Mouse (Mus musculus) B cell, adult (primary cell): ENCODE measurements around the gene Hist1h2ad. TPM values are rescaled to one million over a fixed set of nuclear protein-coding genes. Genes with fewer than 3 reads are reported as not detected.

Source experiments
- total RNA-seq: library from RNA; stranded (reverse); gene quantifications from 4 replicates; pipeline ENCODE4 v1.2.4, GENCODE M21; 2023; ENCODE audit not compliant: inconsistent age

Hist1h2ad gene
- 41.9 to 71.0 TPM (median 49.4 TPM) in 4 replicates for total RNA-seq

GRCm38 (mm10) chr13:23573898-23574524 lies at the start of gene Hist1h2ad, which contains the start of gene Hist1h2bf:
Gene Hist1h2ad (plus strand): TSS chr13:23574381.
Gene Hist1h2bf (minus strand): TSS chr13:23574196.

GRCm38 (mm10) chr13:23530901-23531875 lies 43.0 kb upstream of the Hist1h2ad start, which contains the start of gene Hist1h4h:
Gene Hist1h4h (plus strand): TSS chr13:23531050.

GRCm38 (mm10) chr13:23533560-23534367 lies 40.4 kb upstream of the Hist1h2ad start, which contains the start of gene Hist1h2af:
Gene Hist1h2af (plus strand): TSS chr13:23533906.

GRCm38 (mm10) chr13:23535137-23536075 lies 38.8 kb upstream of the Hist1h2ad start, which contains the start of gene Hist1h3g:
Gene Hist1h3g (plus strand): TSS chr13:23535422.

GRCm38 (mm10) chr13:23542999-23543607 lies 31.1 kb upstream of the Hist1h2ad start, which contains the start of gene Hist1h2bh:
Gene Hist1h2bh (minus strand): TSS chr13:23543392.

DNA sequence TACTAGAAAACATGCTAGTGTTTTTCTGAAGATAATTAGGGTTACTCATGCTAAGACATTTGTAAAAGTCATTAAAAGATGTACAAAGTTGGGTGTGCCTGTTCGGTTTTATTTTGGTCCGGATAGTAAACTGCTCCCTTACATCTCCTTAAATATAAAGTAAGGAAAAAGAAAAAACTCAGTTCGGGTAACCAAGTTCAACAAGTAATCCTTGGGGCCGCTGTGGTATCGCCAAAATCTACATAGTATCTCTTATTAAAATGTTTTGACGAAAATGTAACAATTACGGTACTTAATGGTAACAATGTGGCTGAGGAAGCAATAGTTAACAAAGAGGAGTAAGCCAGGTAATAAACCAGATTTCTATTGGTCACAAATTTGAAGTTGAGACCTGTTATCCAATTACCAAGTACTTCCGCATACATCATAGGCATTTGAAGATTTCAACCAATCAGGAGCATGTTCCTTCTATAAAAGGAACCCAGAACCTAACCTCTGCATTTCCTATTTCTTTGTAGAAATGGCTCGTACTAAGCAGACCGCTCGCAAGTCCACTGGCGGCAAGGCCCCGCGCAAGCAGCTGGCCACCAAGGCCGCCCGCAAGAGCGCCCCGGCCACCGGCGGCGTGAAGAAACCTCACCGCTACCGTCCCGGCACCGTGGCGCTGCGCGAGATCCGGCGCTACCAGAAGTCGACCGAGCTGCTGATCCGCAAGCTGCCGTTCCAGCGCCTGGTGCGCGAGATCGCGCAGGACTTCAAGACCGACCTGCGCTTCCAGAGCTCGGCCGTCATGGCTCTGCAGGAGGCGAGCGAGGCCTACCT lies 30.0 kb upstream of the Hist1h2ad start, which contains the start of gene Hist1h3f:
Hist1h3f (plus strand) TSS at position 88 of the 822 bp plus-strand sequence.

DNA sequence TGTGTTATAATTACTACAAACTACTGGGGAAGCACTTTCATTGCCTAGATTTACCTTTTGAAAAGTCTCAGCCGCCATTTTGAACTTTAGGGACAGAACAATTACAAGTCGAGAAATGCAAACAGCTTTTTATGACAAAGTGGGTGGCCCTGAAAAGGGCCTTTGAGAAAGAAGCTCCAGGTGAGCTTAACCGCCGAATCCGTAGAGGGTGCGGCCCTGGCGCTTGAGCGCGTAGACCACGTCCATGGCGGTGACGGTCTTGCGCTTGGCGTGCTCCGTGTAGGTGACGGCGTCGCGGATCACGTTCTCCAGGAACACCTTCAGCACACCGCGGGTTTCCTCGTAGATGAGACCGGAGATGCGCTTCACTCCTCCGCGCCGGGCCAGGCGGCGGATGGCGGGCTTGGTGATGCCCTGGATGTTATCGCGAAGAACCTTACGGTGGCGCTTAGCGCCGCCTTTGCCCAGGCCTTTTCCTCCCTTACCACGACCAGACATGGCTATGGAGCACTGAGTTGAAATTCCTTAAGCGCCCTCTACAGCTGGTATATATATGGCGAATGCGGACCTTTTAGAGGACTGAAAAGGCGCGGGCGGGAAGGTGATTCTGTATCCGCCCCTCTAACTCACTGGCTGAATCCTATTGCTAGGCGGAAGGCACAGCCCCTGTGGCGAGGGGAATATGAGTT lies 22.9 kb upstream of the Hist1h2ad start, which contains the start of gene Hist1h4f:
Hist1h4f (minus strand) TSS at position 503 of the 689 bp plus-strand sequence.

DNA sequence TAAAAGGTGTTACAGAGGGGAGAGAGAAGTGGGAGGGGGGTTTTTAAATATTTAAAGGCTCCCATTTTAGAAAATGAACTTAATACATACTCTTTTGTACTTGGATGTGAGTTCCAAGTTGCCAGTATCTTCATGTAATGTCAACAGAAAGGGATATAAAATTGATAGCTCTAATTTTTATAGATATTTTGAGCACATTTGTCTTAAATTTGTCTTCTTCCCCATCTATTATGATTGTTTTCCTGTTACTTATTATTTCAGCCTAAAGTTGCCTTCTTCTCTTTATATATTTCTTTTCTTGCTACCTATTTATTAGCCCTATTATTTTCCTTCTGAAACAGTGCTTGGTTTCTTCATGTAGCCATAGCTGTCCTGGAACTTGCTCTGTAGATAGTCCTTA lies 21.2 kb upstream of the Hist1h2ad start, which contains the start of gene Hist1h1d:
Hist1h1d (plus strand) TSS at position 301 of the 400 bp plus-strand sequence.

GRCm38 (mm10) chr13:23561883-23562659 lies 12.1 kb upstream of the Hist1h2ad start, which contains the start of gene Hist1h3e:
Gene Hist1h3e (minus strand): TSS chr13:23562369.

DNA sequence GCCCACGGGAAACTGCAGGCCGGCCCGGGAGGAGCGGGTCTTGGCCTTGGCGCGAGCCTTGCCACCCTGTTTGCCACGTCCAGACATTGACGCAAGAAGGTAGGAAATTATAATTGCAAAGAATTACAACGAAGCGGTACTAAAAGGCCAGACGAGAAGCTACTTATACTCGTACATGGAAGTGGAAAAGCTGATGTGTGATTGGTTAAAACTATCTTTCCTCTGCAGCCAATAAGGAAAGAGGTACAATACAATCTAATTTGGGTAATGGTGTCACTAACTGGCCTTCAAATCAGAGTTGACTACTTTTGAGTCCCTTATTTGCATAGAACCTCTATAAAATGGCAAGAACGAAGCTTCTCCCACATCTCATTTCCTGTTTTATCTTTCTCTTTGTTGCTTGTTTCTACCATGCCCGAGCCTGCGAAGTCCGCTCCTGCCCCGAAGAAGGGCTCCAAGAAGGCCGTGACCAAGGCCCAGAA lies 3.1 kb upstream of the Hist1h2ad start, which contains the start of the genes Hist1h2ae and Hist1h2bg:
Hist1h2ae (minus strand) TSS at position 199 of the 482 bp plus-strand sequence.
Hist1h2bg (plus strand) TSS at position 375 of the 482 bp plus-strand sequence.

GRCm38 (mm10) chr13:23575271-23575851 lies 1.2 kb downstream of the Hist1h2ad start, which contains the start of gene Hist1h3d:
Gene Hist1h3d (plus strand): TSS chr13:23575763.

GRCm38 (mm10) chr13:23581408-23582218 lies 7.4 kb downstream of the Hist1h2ad start, which contains the start of gene Hist1h4d:
Gene Hist1h4d (plus strand): TSS chr13:23581598.

GRCm38 (mm10) chr13:23620733-23621531 lies 46.8 kb downstream of the Hist1h2ad start, which contains the start of gene Hist1h2be:
Gene Hist1h2be (minus strand): TSS chr13:23621124.

DNA sequence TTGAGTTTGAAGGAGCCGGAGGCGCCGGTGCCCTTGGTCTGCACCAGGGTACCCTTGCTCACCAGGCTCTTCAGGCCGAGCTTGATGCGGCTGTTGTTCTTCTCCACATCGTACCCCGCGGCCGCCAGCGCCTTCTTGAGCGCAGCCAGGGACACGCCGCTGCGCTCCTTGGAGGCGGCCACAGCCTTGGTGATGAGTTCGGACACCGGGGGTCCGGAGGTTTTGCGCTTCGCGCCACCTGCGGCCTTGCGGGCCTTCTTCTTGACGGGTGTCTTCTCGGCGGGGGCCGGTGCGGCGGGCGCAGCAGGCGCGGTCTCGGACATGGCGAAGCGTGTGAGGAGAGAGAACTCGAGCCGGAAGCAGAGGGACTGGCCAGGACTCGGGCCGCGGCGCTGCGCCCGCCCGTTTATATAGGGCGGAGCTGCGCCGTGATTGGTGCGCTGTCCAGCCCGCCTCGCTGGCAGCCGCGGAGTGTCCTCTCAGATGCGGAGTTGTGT lies 48.0 kb downstream of the Hist1h2ad start, which contains the start of gene Hist1h1e:
Hist1h1e (minus strand) TSS at position 384 of the 497 bp plus-strand sequence.

